Mouse (Mus musculus) naive thymus-derived CD4-positive, alpha-beta T cell, adult 5 months (primary cell): Measurements from ENCODE around the gene Sipa1l1. TPM values are rescaled to one million over a fixed set of nuclear protein-coding genes. Genes with fewer than 3 reads are reported as not detected.

Experiments used
- polyA plus RNA-seq: library from polyadenylated mRNA; unstranded; fragments of 100-300 nt; shearing (Covaris generic); gene quantifications from one replicate; pipeline ENCODE4 v1.2.1, GENCODE M21; 2017

Gene Sipa1l1
- 109 TPM for polyA plus RNA-seq

GRCm38 (mm10) chr12:82168820-82169533 lies at the start of gene Sipa1l1:
Gene Sipa1l1, plus strand, starts transcription at chr12:82169320.

